Comparison of ENCODE assay signal across 8 mouse cellular contexts in genomic region chr5:124541602-124541973, GRCm38 (mm10). TPM values are rescaled to one million over a fixed set of nuclear protein-coding genes. Genes with fewer than 3 reads are reported as not detected.
DNase-seq lines count a peak whose midpoint lies in the region; ATAC-seq and TF ChIP-seq lines count a peak whose summit lies in the region.

No protein-coding gene starts in this region.

- TF ChIP-seq CTCF in gastrocnemius, adult 2 months (IDR thresholded peaks at IDR 0.05), result no peak
- TF ChIP-seq CTCF in thymus, adult 2 months (IDR thresholded peaks at IDR 0.05; ENCODE audit: borderline replicate concordance, control insufficient read depth, extremely low read depth, insufficient read depth, low read length, poor library complexity), result no peak

- peak overlapping the region; percentile 96 for H3K9ac ChIP-seq in liver, embryonic 13.5 days

- no peak for ATAC-seq in liver, embryonic 13.5 days (ENCODE audit: low read depth)

- peak overlapping the region; percentile 79 for H3K4me2 ChIP-seq in liver, embryonic 13.5 days

- no peaks in the 10 kb centered on the region for H3K27me3 ChIP-seq in thymus, adult 2 months (ENCODE audit: control insufficient read depth, insufficient read depth, low read length)
- no peaks in the 10 kb centered on the region for H3K27me3 ChIP-seq in liver, embryonic 13.5 days

- no peaks in the 10 kb centered on the region for H3K9me3 ChIP-seq in liver, embryonic 13.5 days (replicated peaks)

- H3K27ac ChIP-seq in gastrocnemius, adult 2 months, result peak overlapping the region; percentile 93
- H3K27ac ChIP-seq in thymus, adult 2 months (ENCODE audit: control insufficient read depth, insufficient read depth, low read length), result peak overlapping the region; percentile 45
- peak overlapping the region; percentile 87 for H3K27ac ChIP-seq in liver, embryonic 13.5 days

- peak overlapping the region; percentile 95 for H3K4me3 ChIP-seq in gastrocnemius, adult 2 months
- H3K4me3 ChIP-seq in thymus, adult 2 months (ENCODE audit: control insufficient read depth, insufficient read depth, low read length), result peak overlapping the region; percentile 97
- H3K4me3 ChIP-seq in liver, embryonic 13.5 days (replicated peaks), result peak overlapping the region; percentile 96

- peaks cover 12% of the 10 kb centered on the region for H3K4me1 ChIP-seq in thymus, adult 2 months (replicated peaks; ENCODE audit: control insufficient read depth, insufficient read depth, low read length)
- peaks cover 37% of the 10 kb centered on the region for H3K4me1 ChIP-seq in liver, embryonic 13.5 days (replicated peaks)

- 11% methylated on average over 8 of the region's 8 CpGs for WGBS in thymus, adult 2 months
- 7% methylated on average over 8 of the region's 8 CpGs for WGBS in liver, embryonic 13.5 days (ENCODE audit: insufficient replicate concordance)

- intact Hi-C loops in gastrocnemius, adult 2 months (cut with DNase I), result no loop called here
- intact Hi-C loops in gastrocnemius, postnatal 14 days (cut with DNase I; ENCODE audit: low total_unique reads), result loop anchor here (5.0 kb wide), 1 partner anchor 114 kb away; the partner anchor contains the start of gene Sbno1

- no peak for TF ChIP-seq POLR2A in thymus, adult 2 months (IDR thresholded peaks at IDR 0.05; ENCODE audit: control insufficient read depth, extremely low read depth, insufficient read depth, low read length, poor library complexity)

- no peak for DNase-seq in gastrocnemius, adult 2 months
- DNase-seq in gastrocnemius, postnatal 14 days, result no peak
- DNase-seq in thymus, adult 2 months, result no peak
- DNase-seq in thymus, postnatal 36 days, result no peak
- no peak for DNase-seq in liver, embryonic 13.5 days
- no peak for DNase-seq in retina, embryonic 14.5 days (ENCODE audit: low spot score)
- DNase-seq in frontal cortex, postnatal 36 days (ENCODE audit: low spot score in 2 of 2), result no peak
- no peak for DNase-seq in frontal cortex, postnatal 14 days (ENCODE audit: low spot score in 2 of 2)

- peaks cover 32% of the 10 kb centered on the region for H3K36me3 ChIP-seq in thymus, adult 2 months (ENCODE audit: control insufficient read depth, insufficient read depth, low read length)
- peaks cover 44% of the 10 kb centered on the region for H3K36me3 ChIP-seq in liver, embryonic 13.5 days

RNA-seq across cellular contexts. Expression of gene Tmed2, which starts 1.1 kb away (rescaled TPM):
- 100 to 1,000 TPM; 144 to 170 TPM for total RNA-seq in gastrocnemius, adult 2 months (2021)
- 100 to 1,000 TPM; 138 to 152 TPM for total RNA-seq in gastrocnemius, postnatal 14 days (2021)
- polyA plus RNA-seq in thymus, adult 2 months (2012; rRNA removed), result 134 and 198 TPM in 2 replicates
- polyA plus RNA-seq in liver, embryonic 13.5 days (2015; fragmentation: Nextera tagmentation; extraction: Ambion mirVana), result 366 and 422 TPM in 2 replicates

RNA-seq across cellular contexts. Expression of gene Rilpl1, which starts 10.4 kb away (rescaled TPM):
- 100 to 1,000 TPM; 243 to 286 TPM for total RNA-seq in gastrocnemius, adult 2 months (2021)
- total RNA-seq in gastrocnemius, postnatal 14 days (2021), result 10 to 100 TPM; 61.8 to 96.0 TPM
- 3.6 and 9.5 TPM in 2 replicates for polyA plus RNA-seq in thymus, adult 2 months (2012; rRNA removed)
- 1.9 and 2.5 TPM in 2 replicates for polyA plus RNA-seq in liver, embryonic 13.5 days (2015; fragmentation: Nextera tagmentation; extraction: Ambion mirVana)

RNA-seq across cellular contexts. Expression of gene Ddx55, which starts 11.1 kb away (rescaled TPM):
- total RNA-seq in gastrocnemius, adult 2 months (2021), result 1 to 10 TPM; 4.5 to 4.8 TPM
- total RNA-seq in gastrocnemius, postnatal 14 days (2021), result 1 to 10 TPM; 3.5 to 4.1 TPM
- 33.2 and 38.5 TPM in 2 replicates for polyA plus RNA-seq in thymus, adult 2 months (2012; rRNA removed)
- 9.4 and 11.0 TPM in 2 replicates for polyA plus RNA-seq in liver, embryonic 13.5 days (2015; fragmentation: Nextera tagmentation; extraction: Ambion mirVana)

RNA-seq across cellular contexts. Expression of gene Eif2b1, which starts 37.3 kb away (rescaled TPM):
- 10 to 100 TPM; 36.7 to 38.5 TPM for total RNA-seq in gastrocnemius, adult 2 months (2021)
- total RNA-seq in gastrocnemius, postnatal 14 days (2021), result 10 to 100 TPM; 40.2 to 42.9 TPM
- 25.2 and 25.4 TPM in 2 replicates for polyA plus RNA-seq in thymus, adult 2 months (2012; rRNA removed)
- 69.8 and 80.8 TPM in 2 replicates for polyA plus RNA-seq in liver, embryonic 13.5 days (2015; fragmentation: Nextera tagmentation; extraction: Ambion mirVana)

RNA-seq across cellular contexts. Expression of gene Gtf2h3, which starts 37.4 kb away (rescaled TPM):
- 10 to 100 TPM; 15.4 to 16.3 TPM for total RNA-seq in gastrocnemius, adult 2 months (2021)
- 10 to 100 TPM; 14.9 to 15.0 TPM for total RNA-seq in gastrocnemius, postnatal 14 days (2021)
- 55.7 and 57.6 TPM in 2 replicates for polyA plus RNA-seq in thymus, adult 2 months (2012; rRNA removed)
- polyA plus RNA-seq in liver, embryonic 13.5 days (2015; fragmentation: Nextera tagmentation; extraction: Ambion mirVana), result 30.8 and 37.6 TPM in 2 replicates
